ENCODE assay signal across 10 mouse cellular contexts in genomic region chr12:79752189-79752588, GRCm38 (mm10).
DNase-seq lines count a peak whose midpoint lies in the region; ATAC-seq lines count a peak whose summit lies in the region.
"Had no signal": no experiment of that assay in that cellular context is flagged by ENCODE, and none has a peak within 500 bp of the region (broad histone marks: within the 10 kb centered on the region; RNA-seq: fewer than 3 reads in every experiment).

No protein-coding gene starts in this region.

- H3K4me3 ChIP-seq in hindbrain, embryonic 10.5 days: no peak overlapping the region; the same call in 1 of the 2 replicates
- no peak overlapping the region for H3K4me3 ChIP-seq in hindbrain, embryonic 16.5 days (ENCODE audit: low read length)
- no peak overlapping the region for H3K4me3 ChIP-seq in embryonic facial prominence, embryonic 15.5 days (replicated peaks)
- H3K4me3 ChIP-seq in kidney, embryonic 15.5 days (replicated peaks): no peak overlapping the region
- no peak overlapping the region for H3K4me3 ChIP-seq in neural tube, embryonic 13.5 days
- H3K4me3 ChIP-seq: liver, embryonic 12.5 days had no signal

- peak overlapping the region; percentile 91 for H3K27ac ChIP-seq in hindbrain, embryonic 10.5 days
- no peak overlapping the region for H3K27ac ChIP-seq in hindbrain, embryonic 16.5 days (ENCODE audit: low read depth, low read length)
- H3K27ac ChIP-seq in embryonic facial prominence, embryonic 15.5 days (replicated peaks): peak overlapping the region; percentile 69
- peak overlapping the region; percentile 86 for H3K27ac ChIP-seq in kidney, embryonic 15.5 days
- H3K27ac ChIP-seq in neural tube, embryonic 13.5 days (replicated peaks): peak overlapping the region; percentile 89
- H3K27ac ChIP-seq: liver, embryonic 12.5 days had no signal

- 5% methylated on average over 5 of the region's 5 CpGs for WGBS in hindbrain, embryonic 10.5 days
- WGBS in hindbrain, embryonic 16.5 days: 14% methylated on average over 5 of the region's 5 CpGs
- 53% methylated on average over 5 of the region's 5 CpGs for WGBS in embryonic facial prominence, embryonic 15.5 days
- WGBS in kidney, embryonic 15.5 days: 31% methylated on average over 5 of the region's 5 CpGs
- 8% methylated on average over 5 of the region's 5 CpGs for WGBS in neural tube, embryonic 13.5 days

- H3K4me1 ChIP-seq in hindbrain, embryonic 10.5 days (replicated peaks): peaks cover 79% of the 10 kb centered on the region
- peaks cover 27% of the 10 kb centered on the region for H3K4me1 ChIP-seq in hindbrain, embryonic 16.5 days (ENCODE audit: control insufficient read depth, insufficient read depth, low read depth, low read length)
- peaks cover 55% of the 10 kb centered on the region for H3K4me1 ChIP-seq in embryonic facial prominence, embryonic 15.5 days
- peaks cover 82% of the 10 kb centered on the region for H3K4me1 ChIP-seq in kidney, embryonic 15.5 days
- peaks cover 63% of the 10 kb centered on the region for H3K4me1 ChIP-seq in neural tube, embryonic 13.5 days (replicated peaks)

- H3K36me3 ChIP-seq in hindbrain, embryonic 10.5 days: no peaks in the 10 kb centered on the region
- H3K36me3 ChIP-seq in hindbrain, embryonic 16.5 days (ENCODE audit: control insufficient read depth, insufficient read depth, low read length): no peaks in the 10 kb centered on the region
- no peaks in the 10 kb centered on the region for H3K36me3 ChIP-seq in embryonic facial prominence, embryonic 15.5 days
- no peaks in the 10 kb centered on the region for H3K36me3 ChIP-seq in kidney, embryonic 15.5 days
- H3K36me3 ChIP-seq in neural tube, embryonic 13.5 days: no peaks in the 10 kb centered on the region
- H3K36me3 ChIP-seq: liver, embryonic 12.5 days had no signal

- H3K9me3 ChIP-seq in hindbrain, embryonic 10.5 days: no peaks in the 10 kb centered on the region
- no peaks in the 10 kb centered on the region for H3K9me3 ChIP-seq in hindbrain, embryonic 16.5 days (ENCODE audit: control insufficient read depth, low read length)
- H3K9me3 ChIP-seq in embryonic facial prominence, embryonic 15.5 days (replicated peaks): no peaks in the 10 kb centered on the region
- no peaks in the 10 kb centered on the region for H3K9me3 ChIP-seq in kidney, embryonic 15.5 days (replicated peaks)
- no peaks in the 10 kb centered on the region for H3K9me3 ChIP-seq in neural tube, embryonic 13.5 days
- H3K9me3 ChIP-seq: liver, embryonic 12.5 days had no signal

- DNase-seq in hindbrain, embryonic 10.5 days (ENCODE audit: low spot score): peak; percentile 75
- no peak for DNase-seq in left cerebral cortex, adult 11 months (ENCODE audit: low spot score)
- no peak for DNase-seq in spleen, adult 18-20 months
- no peak for DNase-seq in spleen, postnatal 14 days (ENCODE audit: low spot score in 2 of 2)
- DNase-seq: adrenal gland, adult 8-10 months had no signal

- no peak for ATAC-seq in hindbrain, embryonic 16.5 days
- ATAC-seq in embryonic facial prominence, embryonic 15.5 days (ENCODE audit: insufficient number of reproducible peaks, low FRiP score, low TSS enrichment, low read depth): no peak
- ATAC-seq in kidney, embryonic 15.5 days (replicated peaks; ENCODE audit: low FRiP score): no peak
- ATAC-seq in neural tube, embryonic 13.5 days (ENCODE audit: low read depth): no peak
- ATAC-seq: liver, embryonic 12.5 days had no signal

- no peak overlapping the region for H3K9ac ChIP-seq in hindbrain, embryonic 16.5 days (ENCODE audit: low read depth, low read length)
- H3K9ac ChIP-seq in embryonic facial prominence, embryonic 15.5 days: no peak overlapping the region
- no peak overlapping the region for H3K9ac ChIP-seq in kidney, embryonic 15.5 days
- no peak overlapping the region for H3K9ac ChIP-seq in neural tube, embryonic 13.5 days
- H3K9ac ChIP-seq: liver, embryonic 12.5 days had no signal

- no peak overlapping the region for H3K4me2 ChIP-seq in hindbrain, embryonic 16.5 days (ENCODE audit: low read length)
- no peak overlapping the region for H3K4me2 ChIP-seq in embryonic facial prominence, embryonic 15.5 days (replicated peaks)
- no peak overlapping the region for H3K4me2 ChIP-seq in kidney, embryonic 15.5 days
- H3K4me2 ChIP-seq in neural tube, embryonic 13.5 days: no peak overlapping the region
- H3K4me2 ChIP-seq: liver, embryonic 12.5 days had no signal

- 0 out of 2 replicates have a peak, but pooled peaks cover 3% of the 10 kb centered on the region for H3K27me3 ChIP-seq in hindbrain, embryonic 10.5 days (ENCODE audit: insufficient read depth, poor library complexity, severe bottlenecking)
- H3K27me3 ChIP-seq in hindbrain, embryonic 16.5 days (replicated peaks; ENCODE audit: control insufficient read depth, insufficient read depth, low read length): no peaks in the 10 kb centered on the region
- no peaks in the 10 kb centered on the region for H3K27me3 ChIP-seq in embryonic facial prominence, embryonic 15.5 days
- no peaks in the 10 kb centered on the region for H3K27me3 ChIP-seq in kidney, embryonic 15.5 days
- H3K27me3 ChIP-seq in neural tube, embryonic 13.5 days: no peaks in the 10 kb centered on the region
- H3K27me3 ChIP-seq: liver, embryonic 12.5 days had no signal
